Mouse (Mus musculus) T-helper 1 cell (primary cell): ENCODE results near the gene Bod1.

ENCODE experiments used
- in situ Hi-C: fragments of 300-600 bp; cut with MboI, MseI; formaldehyde crosslinking; loops from one replicate; pipeline ENCODE4 v1.15.1; 2025; ENCODE audit warnings: high pct_unique_total_duplicates

The Bod1 gene

DNA sequence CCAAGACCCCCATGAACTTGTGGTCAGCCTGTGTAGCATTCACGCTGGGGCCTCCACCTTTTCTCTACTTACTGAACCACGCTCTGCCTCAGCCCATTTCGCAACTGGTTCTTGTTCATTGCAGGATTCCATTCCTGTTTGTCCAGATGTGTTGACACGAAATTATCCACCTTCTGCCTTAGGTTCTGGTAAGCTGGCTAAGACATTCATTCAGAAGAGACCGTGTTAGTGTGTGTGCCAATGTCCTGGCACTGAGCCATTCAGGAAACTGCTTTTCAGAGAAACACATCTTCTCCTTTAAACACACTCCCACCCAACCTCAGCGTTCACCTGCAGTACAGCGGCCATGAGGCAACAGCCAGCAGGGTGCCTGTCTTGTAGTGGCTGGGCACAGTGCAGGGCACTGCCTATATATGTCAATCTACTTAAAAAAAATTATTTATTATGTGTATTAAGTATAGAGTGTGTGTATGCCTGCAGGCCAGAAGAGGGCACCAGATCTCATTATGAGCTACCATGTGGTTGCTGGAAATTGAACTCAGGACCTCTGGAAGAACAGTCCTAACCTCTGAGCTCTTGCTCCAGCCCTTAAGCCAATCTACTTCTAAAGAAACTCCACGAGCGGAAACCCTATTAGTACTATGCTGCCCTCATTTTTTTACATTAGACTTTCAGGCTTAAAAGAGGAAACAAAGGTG, 2.4 kb downstream of the Bod1 start:
- in situ Hi-C loops = no loop called here

DNA sequence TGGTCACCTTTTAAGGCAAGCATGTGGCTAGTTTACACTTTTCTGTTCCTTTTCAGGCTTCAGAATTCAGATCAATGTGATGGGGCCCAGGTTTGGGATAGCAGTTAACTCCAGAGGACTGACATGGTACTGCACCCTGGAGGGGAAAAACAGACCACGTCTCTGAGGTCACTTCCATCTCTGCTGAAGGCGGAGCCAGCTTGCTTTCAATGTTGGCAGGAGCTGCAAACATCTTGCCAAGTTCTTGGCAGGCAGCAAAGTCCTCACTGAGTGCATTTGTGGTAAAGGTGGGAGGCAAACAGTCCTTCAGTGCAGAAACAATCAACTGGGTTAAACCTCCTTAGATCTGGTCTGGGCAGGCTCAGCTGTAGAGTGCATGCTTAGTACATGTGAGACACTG, 7.5 kb downstream of the Bod1 start:
- in situ Hi-C loops = no loop called here

DNA sequence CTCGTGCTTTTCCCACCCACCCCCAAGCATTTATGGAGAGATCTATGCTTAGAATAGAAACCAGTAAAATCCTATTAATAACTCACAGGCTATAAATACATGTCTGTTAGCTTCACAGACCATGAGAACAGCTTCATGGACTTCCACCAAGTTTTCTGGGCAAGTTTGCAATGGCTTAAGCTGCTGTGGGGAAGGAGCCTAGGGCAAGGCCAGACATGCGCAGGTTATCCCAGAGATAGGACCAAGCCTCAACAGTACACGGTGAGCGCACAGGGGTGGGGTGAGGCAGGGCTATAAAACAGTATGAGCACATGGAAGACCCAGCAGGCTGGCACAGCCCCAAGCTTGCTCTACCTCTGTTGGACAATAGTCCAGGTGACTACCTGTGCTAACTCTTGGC, 8.2 kb downstream of the Bod1 start:
- in situ Hi-C loops = no loop called here

DNA sequence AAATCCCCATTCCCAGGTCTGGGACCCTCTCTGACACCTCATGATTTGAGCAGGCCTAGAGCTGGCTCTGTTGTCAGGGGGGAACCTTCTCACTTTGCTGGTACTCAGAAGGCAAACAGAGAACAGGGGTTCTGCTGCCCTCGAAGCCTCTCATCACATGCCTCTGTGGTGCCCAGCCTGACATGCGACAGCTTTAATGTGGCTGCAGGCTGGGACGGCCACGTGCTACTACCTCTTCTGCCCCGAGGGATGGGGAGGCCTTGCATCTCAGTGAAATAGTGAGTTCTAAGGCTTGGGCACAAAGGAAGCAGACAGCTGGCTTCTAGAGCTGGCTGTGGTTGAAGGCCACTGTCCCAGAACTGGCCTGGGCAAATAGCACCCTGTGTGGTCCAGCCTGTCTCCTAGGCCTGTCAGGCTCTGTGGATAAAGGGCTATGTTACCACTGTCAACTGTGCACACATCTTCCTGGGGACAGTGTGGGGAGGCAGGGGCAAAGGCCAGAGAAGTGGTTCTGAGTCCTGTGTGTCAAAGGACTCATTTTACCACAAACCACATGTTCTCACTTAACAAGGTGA, 8.7 kb downstream of the Bod1 start:
- in situ Hi-C loops = no loop called here

DNA sequence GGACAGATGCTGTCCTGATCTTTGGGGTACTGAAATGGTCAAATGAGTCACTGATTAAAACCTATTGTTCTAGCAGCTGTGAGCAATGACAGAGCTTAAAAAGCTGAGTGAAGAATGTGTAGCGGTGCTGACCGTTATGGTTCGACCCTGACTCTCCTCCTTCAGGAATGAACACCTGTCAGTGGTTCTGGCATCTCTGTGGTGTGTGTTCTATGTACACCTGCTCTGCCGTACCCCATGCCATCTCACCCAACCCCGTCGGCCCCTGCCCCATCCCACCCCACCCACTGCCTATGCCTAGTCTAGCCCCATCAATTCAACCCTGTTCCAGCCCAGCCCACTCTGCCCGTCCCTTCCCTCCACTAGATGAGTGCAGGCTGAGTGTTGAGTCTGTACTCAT, 9.5 kb downstream of the Bod1 start:
- in situ Hi-C loops = no loop called here

DNA sequence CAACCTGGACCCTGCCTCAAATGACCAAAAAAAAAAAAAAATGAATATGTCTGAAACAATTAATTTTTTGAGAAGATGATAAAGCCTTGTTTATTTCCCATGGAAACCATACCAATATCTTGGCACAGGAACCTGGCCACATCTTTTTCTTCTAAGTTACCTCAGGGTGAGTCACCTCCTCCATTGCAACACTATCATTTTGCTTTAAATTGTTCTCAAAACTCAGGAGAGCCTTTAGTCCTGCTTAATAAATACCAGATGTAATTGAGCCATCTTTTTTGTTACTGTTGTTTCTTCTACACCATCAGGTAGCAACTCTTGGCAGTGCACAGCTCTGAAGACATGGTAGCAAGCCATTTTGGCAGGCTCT, 13.9 kb downstream of the Bod1 start:
- in situ Hi-C loops = no loop called here

DNA sequence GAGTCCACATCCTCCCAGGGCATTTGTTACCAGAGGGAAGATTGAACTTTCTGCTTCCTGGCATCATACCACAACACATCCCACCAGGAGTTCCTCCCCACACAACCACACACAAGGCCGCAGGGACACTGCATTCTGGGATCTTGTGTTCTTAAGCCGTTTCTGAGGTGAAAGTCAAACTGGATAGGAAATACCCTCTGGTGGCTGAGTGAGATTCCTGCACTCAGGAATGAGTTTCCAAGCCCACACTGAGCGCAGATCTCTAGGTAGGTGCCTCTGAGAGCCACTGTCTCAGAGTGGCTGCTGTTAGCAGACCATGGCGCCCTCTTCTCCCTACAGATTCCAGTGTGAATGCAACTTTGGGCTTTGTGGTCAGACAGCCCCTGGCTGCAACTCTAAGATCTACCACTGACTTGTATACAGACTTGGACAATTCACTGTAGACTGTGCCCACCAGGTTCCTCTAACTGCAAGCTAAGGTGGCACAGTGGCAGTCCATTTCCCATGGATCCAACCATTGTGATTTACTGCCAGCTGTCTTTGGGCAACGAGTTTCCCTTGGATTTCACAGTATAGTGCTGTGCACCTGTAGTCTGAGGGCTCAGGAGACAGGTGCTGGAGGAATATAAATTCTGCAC, 14.4 kb downstream of the Bod1 start:
- in situ Hi-C loops = no loop called here

DNA sequence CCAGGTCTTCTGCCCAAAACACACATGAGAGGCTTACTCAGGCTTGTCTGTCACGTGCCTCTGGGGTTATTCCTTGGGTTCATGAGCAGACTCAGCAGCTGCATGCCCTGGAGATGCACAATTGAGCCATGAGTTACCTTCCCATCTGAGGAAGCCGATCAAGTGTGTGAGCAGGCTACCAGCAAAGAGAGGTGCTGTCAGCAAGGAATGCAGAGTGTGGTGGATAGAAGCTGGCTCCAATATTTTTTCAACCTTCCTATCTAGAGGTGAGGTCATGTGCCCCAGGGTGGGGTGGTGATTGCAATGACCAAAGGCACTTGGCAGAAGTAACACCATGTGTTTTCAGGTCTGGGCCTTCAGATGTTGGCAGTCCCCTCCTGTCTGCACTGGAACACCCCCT, 22.2 kb downstream of the Bod1 start:
- in situ Hi-C loops = no loop called here

DNA sequence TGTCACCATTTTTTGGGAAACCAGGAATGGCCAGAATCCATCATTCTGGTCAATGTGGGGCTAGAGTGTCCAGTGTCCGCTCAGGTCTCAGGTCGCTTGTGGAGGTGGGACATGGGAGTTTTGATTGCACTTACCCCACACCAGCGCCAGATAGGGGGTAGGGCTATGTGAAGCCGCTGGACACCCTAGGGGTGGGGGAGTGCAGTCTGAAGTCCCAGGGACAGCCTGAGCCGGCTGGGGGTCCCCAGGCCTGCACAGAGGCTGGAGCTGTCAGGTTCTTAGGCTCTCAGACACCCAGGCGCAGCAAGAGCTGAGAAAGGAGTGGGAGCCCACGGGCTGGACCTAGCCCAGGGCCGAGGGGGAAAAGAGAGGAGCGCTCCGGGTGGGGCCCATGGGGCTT, 24.4 kb downstream of the Bod1 start:
- in situ Hi-C loops = no loop called here

DNA sequence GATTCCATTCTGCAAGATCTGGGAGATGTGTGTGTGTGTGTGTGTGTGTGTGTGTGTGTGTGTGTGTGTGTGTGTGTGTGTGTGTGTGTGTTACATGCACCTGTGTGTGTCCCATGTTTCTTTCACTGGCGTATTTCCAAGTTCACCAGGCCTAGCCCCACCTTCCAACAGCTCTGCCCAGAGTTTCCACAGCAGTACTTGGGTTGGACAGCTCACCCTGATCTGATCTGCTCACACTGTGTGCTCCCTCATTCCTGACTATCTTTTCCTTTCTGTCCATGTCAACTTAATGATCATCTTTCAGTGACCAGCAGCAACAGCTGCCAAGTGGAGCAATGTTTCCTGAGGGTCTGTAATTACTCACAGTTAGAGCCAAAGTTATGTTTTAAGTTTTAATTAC, 25.1 kb downstream of the Bod1 start:
- in situ Hi-C loops = no loop called here

DNA sequence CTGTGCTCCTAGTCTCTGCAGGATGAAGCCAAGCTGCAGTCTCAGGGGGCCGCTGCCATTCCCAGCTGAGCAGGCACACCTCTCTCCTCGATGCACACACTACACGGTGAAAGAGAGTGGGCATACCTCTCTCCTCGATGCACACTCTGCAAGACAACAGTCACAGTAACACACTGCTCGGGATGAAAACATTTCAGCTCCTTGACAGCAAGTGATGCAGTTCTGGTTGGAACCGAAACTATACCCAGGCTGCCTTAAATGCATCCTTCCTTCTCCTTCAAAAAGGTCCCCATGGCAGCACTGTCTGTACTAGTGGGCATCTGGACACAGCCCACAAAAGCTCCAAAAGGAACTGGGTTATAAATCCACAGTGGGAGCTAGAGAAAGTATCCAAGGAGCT, 28.6 kb downstream of the Bod1 start:
- in situ Hi-C loops = loop anchor here (5.0 kb wide), 1 partner anchor 51 kb away; no protein-coding TSS in a partner anchor

DNA sequence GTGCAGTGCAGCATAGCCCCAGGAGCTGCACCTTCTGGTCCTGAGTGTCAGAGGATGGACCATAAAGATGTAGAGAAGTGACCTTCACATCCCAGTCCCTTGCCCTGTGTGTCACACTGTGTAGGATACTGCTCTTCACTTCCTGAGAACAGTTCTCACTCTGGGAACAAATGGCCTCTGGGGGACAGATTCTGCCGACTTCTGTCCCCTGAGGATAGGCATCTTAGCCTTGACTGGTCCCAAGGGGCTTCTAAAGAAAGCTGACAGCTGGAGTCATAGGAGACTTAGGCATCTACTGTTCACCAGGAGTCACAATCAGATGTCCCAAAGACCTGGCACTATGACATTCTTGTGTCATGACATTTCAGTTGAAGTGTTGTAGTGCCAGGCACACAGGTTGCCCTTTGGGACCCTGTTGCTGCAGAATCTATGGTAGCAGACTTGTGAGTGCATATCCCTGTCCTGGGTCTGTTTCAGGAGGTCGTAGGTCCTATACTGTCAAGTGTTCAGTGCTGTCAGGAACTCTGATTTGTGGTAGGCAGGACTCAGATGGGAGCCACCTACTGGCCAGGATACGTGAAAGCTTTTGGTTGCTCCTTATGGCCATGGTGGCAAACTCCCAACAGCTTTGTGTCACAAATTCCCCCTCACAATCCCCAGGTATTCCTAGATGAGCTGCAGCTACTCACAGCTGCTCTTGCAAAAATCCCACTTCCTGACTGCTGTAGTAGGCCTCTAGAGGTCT, 30.4 kb downstream of the Bod1 start:
- in situ Hi-C loops = loop anchor here (5.0 kb wide), 1 partner anchor 49 kb away; no protein-coding TSS in a partner anchor

DNA sequence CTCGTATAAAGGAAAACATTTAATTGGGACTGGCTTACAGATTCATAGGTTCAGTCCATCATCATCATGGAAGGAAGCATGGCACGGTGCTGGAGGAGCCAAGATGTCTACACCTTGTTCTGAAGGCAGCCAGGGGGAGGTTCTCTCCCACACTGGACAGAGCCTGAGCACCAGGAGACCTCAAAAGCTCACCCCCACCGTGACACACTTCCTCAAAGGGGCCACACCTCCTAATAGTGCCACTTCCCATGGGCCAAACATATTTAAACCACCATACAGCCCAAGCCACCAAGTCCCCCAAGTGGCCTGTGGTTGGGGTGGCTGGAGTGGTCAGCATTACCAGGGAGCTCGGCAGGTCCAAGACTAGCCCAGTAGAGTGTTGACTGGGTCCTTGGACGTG, 31.5 kb downstream of the Bod1 start:
- in situ Hi-C loops = loop anchor here (5.0 kb wide), 1 partner anchor 48 kb away; no protein-coding TSS in a partner anchor

DNA sequence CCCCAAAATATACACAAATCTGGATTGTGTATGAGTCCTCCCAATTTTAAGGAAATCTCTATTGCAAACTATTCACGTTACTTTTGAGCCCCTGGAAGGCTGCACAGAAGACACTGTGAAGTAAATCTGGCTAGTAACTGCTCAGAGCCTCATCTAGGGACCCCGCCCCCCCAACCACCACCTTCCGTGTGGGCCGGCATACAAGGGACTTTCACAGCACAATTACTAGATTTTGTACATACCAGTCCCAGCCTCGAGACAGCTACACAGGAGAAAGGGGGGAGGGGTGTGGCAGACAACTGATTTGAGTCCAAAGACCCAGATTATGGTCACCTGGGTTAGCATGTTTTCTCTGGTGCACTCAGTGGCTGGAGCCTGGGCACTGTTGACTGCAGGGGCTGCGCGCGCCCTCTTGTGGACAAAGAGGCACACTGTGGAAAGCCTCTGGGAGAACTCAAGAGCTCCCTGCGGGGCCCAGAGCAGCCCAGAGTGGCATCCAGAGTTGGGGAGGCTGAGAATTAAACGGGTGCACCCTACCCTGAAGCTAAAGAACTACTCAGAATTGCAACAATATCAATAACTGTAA, 33.8 kb downstream of the Bod1 start:
- in situ Hi-C loops = loop anchor here (5.0 kb wide), 1 partner anchor 386 kb away; no protein-coding TSS in a partner anchor

DNA sequence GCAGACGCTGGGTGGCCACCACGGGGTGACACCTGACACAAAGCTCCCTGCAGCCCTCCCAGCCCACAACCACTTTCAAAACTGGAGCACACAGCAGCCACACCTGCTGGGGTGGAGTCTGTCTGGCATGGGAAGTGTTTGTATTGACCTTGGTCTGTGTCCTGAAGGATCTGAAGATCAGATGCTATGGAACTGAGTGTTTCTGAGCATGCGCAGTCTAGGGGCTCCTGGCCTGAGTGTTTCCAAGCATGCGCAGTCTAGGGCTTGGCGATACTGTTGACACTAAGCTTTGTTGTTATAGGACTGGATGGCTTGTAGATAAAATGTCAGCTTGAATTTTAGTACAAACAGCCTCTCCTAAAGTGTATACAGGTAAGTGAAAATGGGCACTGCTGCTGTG, 43.0 kb downstream of the Bod1 start:
- in situ Hi-C loops = no loop called here

DNA sequence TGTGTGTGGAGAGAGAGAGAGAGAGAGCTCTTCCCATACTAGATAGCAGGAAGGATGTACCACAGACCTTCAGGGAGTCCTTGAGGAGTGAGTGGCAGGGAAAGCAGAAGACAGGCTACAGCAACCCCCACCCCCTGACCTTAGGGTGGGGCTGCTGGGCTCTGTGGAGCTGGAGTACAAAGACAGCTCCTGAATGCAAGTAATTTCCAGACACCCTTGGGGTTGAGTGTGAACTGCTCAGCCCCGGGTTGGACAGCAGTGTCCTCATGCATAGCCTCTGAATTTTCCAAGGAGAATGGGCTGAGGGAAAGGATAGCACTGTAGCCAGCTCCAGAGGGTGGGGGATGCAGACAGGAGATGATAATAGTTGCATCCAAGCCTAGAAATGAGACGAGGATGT, 50.9 kb downstream of the Bod1 start:
- in situ Hi-C loops = no loop called here

DNA sequence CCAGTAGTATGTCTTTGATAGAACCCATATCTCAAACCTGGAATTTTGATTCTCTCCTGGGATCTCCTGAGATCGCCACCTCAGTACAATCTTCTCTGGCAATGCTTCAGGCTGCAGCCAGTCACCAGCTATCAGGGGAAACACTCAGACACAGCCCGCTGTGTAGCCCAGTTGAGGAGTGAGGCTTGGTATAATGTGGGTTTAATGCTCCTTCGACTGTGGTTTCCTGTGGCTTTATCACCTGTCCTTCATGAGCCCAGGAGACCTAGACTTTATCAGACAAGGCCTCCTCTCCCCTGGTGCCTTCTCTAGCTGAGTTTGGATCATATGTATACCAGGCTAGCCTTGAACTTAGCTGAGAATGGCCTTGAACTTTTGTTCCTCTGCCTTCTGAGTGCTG, 53.9 kb downstream of the Bod1 start:
- in situ Hi-C loops = no loop called here

DNA sequence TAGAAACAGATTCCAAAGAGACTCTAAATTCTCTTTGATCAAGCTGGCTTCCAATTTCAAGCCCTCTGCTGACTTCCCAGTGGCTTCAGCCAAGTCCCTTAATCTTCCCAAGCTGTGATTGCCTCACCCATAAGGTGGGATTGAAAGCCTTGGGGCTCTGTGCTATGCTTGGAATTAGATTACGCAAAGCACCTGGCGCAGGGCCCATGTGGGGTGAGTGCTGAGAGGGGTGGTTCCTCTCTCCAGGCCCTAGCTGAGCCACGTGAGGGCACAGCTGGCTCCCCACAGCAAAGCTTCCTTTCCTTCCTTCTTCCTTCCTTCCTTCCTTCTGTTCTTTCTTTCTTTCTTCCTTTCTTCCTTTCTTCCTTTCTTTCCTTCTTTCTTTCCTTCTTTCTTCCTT, 54.4 kb downstream of the Bod1 start:
- in situ Hi-C loops = no loop called here

DNA sequence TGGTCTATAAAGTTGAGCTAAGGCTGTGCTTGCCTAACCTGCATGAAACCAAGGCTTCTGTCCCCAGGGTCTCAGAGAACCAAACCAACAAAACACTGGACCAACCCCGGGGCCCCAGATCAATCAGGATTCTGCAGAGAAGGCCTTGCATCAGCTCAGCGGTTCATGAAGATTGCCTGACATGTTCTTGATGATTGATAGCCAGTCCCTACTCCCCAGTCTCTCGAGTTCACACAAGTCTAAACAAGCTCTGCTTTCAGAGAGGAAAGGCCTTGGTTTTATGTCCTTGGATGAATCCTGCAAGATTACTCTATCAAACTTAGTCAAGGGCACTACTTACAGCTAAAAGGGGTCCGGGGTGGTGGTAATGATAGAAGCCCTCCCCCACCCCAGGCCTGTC, 55.0 kb downstream of the Bod1 start:
- in situ Hi-C loops = no loop called here
